Mouse (Mus musculus): Measurements from ENCODE around the gene Il11ra1. TPM values are rescaled to one million over a fixed set of nuclear protein-coding genes. Genes with fewer than 3 reads are reported as not detected.
"Not testable (repeated sequence)": the region's sequence is repeated elsewhere in the genome, so short reads cannot be mapped to it uniquely, and the experiment has no call there.

Il11ra1 gene
- 5.8 and 6.3 TPM in 2 replicates for polyA plus RNA-seq (2012)

GRCm38 (mm10) chr4:41699783-41700182 lies at the start of gene Il11ra1:
Gene Il11ra1 (plus strand): TSS chr4:41699989.
- TF ChIP-seq GATA1 (IDR thresholded peaks at IDR 0.05; ENCODE audit: low read length), result not testable (repeated sequence)

GRCm38 (mm10) chr4:41653296-41653695 lies 46.5 kb upstream of the Il11ra1 start:
- TF ChIP-seq GATA1 (IDR thresholded peaks at IDR 0.05; ENCODE audit: low read length), result no peak

GRCm38 (mm10) chr4:41653730-41654129 lies 46.1 kb upstream of the Il11ra1 start:
- no peak for TF ChIP-seq GATA1 (IDR thresholded peaks at IDR 0.05; ENCODE audit: low read length)

GRCm38 (mm10) chr4:41654217-41654616 lies 45.6 kb upstream of the Il11ra1 start:
- TF ChIP-seq GATA1 (IDR thresholded peaks at IDR 0.05; ENCODE audit: low read length), result no peak

- no peak for TF ChIP-seq GATA1 (IDR thresholded peaks at IDR 0.05; ENCODE audit: low read length)
Observed at GRCm38 (mm10) chr4:41655525-41655924, 44.3 kb upstream of the Il11ra1 start.

- TF ChIP-seq GATA1 (IDR thresholded peaks at IDR 0.05; ENCODE audit: low read length), result no peak
Observed at GRCm38 (mm10) chr4:41658566-41659384, 41.0 kb upstream of the Il11ra1 start.

- no peak for TF ChIP-seq GATA1 (IDR thresholded peaks at IDR 0.05; ENCODE audit: low read length)
Observed at GRCm38 (mm10) chr4:41659556-41659955, 40.2 kb upstream of the Il11ra1 start.

- TF ChIP-seq GATA1 (IDR thresholded peaks at IDR 0.05; ENCODE audit: low read length), result no peak
Observed at GRCm38 (mm10) chr4:41660851-41661430, 38.8 kb upstream of the Il11ra1 start.

- no peak for TF ChIP-seq GATA1 (IDR thresholded peaks at IDR 0.05; ENCODE audit: low read length)
Observed at GRCm38 (mm10) chr4:41662723-41663122, 37.1 kb upstream of the Il11ra1 start.

GRCm38 (mm10) chr4:41663614-41664013 lies 36.2 kb upstream of the Il11ra1 start:
- TF ChIP-seq GATA1 (IDR thresholded peaks at IDR 0.05; ENCODE audit: low read length), result no peak

- no peak for TF ChIP-seq GATA1 (IDR thresholded peaks at IDR 0.05; ENCODE audit: low read length)
Observed at GRCm38 (mm10) chr4:41664533-41664932, 35.3 kb upstream of the Il11ra1 start.

GRCm38 (mm10) chr4:41665009-41665675 lies 34.6 kb upstream of the Il11ra1 start:
- TF ChIP-seq GATA1 (IDR thresholded peaks at IDR 0.05; ENCODE audit: low read length), result no peak

GRCm38 (mm10) chr4:41666646-41667045 lies 33.1 kb upstream of the Il11ra1 start:
- no peak for TF ChIP-seq GATA1 (IDR thresholded peaks at IDR 0.05; ENCODE audit: low read length)

GRCm38 (mm10) chr4:41670836-41671235 lies 29.0 kb upstream of the Il11ra1 start:
- TF ChIP-seq GATA1 (IDR thresholded peaks at IDR 0.05; ENCODE audit: low read length), result no peak

GRCm38 (mm10) chr4:41671500-41671899 lies 28.3 kb upstream of the Il11ra1 start:
- no peak for TF ChIP-seq GATA1 (IDR thresholded peaks at IDR 0.05; ENCODE audit: low read length)

GRCm38 (mm10) chr4:41671963-41672480 lies 27.8 kb upstream of the Il11ra1 start:
- no peak for TF ChIP-seq GATA1 (IDR thresholded peaks at IDR 0.05; ENCODE audit: low read length)
